Mouse (Mus musculus) olfactory bulb, adult 2 months (tissue): Measurements from ENCODE around the gene Ache.
"Not testable (repeated sequence)": the region's sequence is repeated elsewhere in the genome, so short reads cannot be mapped to it uniquely, and the experiment has no call there.

Experiments used
- CTCF ChIP-seq: fragments of 200-500 bp; IDR thresholded peaks from 2 replicates; pipeline ENCODE4 v1.5.1; 2012; ENCODE audit warnings: low read depth, mild to moderate bottlenecking, low read length, moderate library complexity; ENCODE audit not compliant: insufficient read depth
- POLR2A ChIP-seq: fragments of 200-500 bp; IDR thresholded peaks from 2 replicates; pipeline ENCODE4 v1.6.1; 2012; ENCODE audit warnings: mild to moderate bottlenecking, low read depth, low read length, moderate library complexity; ENCODE audit not compliant: insufficient read depth

- not testable (repeated sequence) for TF ChIP-seq CTCF, POLR2A
Measured at GRCm38 (mm10) chr5:137284411-137284810, 2.9 kb upstream of the Ache start.
